Mouse (Mus musculus) megakaryocyte-erythroid progenitor cell, adult 5-6 weeks (primary cell): ENCODE measurements at regions not wholly inside any gene's neighbourhood (a gene's known extent, or its start where the extent isn't known, plus 50 kb on each side); places are given as distances from the start of the nearest gene placed in this dataset.

Experiments
- ATAC-seq: replicated peaks from 2 replicates; pipeline ENCODE4 v1.8.0; 2016; ENCODE audit warnings: mild to moderate bottlenecking, inconsistent platforms; ENCODE audit not compliant: severe bottlenecking, poor library complexity, low FRiP score, low TSS enrichment

GRCm38 (mm10) chr10:43707821-43708373 lies 129.8 kb downstream of the Cd24a start:
- no peak for ATAC-seq

GRCm38 (mm10) chr10:43709278-43710033 lies 131.4 kb downstream of the Cd24a start:
- no peak for ATAC-seq

- ATAC-seq = peak; percentile 86
Measured at GRCm38 (mm10) chr10:43710186-43710885, 132.3 kb downstream of the Cd24a start.

- ATAC-seq = no peak
Measured at GRCm38 (mm10) chr10:43710886-43711256, 132.8 kb downstream of the Cd24a start.

DNA sequence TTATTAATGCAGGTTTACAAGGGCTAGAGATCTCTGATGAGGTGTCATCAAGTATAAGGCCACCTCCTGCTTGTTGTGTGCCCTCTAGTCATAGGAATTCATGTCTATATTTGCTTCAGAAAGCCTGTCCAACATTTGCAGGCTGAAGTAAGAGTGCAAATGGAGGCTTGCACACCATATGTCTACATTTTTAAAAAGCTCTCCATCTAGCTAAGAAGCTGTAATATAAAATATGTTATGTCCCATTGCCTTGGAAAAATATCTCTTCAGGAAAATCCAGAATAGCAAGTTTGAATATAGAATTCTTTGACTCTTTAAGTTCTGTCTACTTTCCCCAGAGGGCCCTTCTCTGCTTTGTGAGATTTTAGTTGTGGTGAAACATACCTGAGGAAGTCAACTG lies 134.6 kb downstream of the Cd24a start:
- ATAC-seq = no peak

DNA sequence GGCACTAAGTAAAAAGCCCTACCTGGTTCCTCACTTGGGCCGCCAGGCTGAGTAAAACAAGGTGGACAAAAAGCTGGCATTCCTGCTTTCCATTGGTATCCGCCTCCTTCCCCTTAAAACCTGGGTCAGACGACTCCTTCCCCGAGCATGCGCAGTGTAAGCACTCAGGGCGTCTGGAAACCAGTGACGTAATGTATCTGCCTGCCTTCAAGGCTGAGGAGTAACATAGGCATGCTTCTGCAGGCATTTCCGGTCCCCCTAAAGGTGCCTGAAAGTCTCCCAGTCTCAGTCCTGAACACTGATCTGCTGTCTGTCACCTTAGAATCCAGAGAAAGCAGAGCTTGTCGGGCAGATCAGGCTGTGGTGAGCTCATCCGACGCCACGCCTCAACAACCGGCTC lies 140.7 kb downstream of the Cd24a start:
- no peak for ATAC-seq

DNA sequence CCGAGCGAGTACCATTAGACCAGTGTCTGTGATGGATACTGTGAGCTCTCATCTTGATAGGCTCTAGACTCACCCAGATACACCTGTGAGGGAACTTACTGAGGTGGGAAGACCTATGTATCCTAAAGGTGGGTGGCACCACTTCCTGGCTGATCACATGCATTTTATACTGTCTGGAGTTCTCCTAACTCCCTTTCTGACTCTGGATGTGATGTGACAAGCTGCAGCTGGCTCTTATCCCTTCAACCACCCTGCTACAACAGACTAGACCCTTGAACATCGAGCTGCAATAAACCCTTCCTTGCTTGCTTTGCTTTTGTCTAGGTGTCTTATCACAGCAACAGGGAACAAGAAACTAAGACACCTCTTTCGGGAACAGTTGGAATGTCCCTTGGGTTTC lies 143.3 kb downstream of the Cd24a start:
- no peak for ATAC-seq

GRCm38 (mm10) chr10:43722164-43722563 lies 144.1 kb downstream of the Cd24a start:
- ATAC-seq = no peak

GRCm38 (mm10) chr10:43722711-43723614 lies 144.9 kb downstream of the Cd24a start:
- peak; percentile 33; the same call in 1 of the 2 replicates for ATAC-seq

GRCm38 (mm10) chr10:43723615-43723937 lies 145.5 kb downstream of the Cd24a start:
- peak; percentile 32; the same call in 1 of the 2 replicates for ATAC-seq

DNA sequence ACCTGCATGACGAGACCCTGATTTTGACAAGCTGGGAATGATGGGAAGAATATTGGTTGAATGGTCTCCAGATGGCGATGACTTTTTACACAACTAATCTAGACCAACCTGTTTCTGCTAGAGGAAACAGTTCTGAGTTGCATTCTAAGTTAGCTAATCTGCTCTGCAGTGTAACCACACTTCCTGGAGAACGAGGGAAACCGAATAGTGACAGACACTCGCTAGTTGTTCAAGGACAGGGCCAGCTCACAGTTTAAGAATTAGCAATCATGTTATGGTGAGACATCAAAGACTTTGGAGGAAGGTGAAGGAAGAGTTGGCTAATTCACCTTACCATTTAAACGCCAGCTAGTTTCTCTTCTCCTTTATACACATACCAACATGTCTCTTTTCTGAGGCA lies 149.7 kb downstream of the Cd24a start:
- peak; percentile 62 for ATAC-seq

GRCm38 (mm10) chr10:43729184-43729583 lies 151.1 kb downstream of the Cd24a start:
- no peak for ATAC-seq

- no peak for ATAC-seq
Measured at GRCm38 (mm10) chr10:43733618-43734415, 155.7 kb downstream of the Cd24a start.

DNA sequence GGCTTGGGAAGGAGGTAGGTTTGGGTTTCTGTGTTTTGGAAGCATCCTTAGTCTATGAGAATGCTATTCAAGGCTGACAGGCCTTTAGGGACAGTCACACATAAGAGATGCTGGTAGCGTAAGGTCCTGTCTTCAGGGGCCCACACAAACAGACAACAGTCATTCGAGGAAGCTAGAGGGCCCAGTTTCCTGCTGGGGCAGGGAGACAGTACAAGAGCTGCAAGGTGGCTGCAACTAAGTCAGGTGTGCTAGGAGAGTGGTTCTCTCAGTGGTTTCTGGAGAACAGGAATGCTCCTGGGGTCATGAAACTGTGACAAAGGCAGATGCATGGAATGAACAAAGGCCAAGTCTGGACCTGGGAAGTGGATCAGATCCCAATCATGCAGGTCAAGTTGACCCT lies 161.1 kb downstream of the Cd24a start:
- ATAC-seq = no peak

GRCm38 (mm10) chr10:43739718-43740117 lies 161.6 kb downstream of the Cd24a start:
- ATAC-seq = no peak

GRCm38 (mm10) chr10:43740204-43740865 lies 161.2 kb downstream of the Qrsl1 start:
- peak; percentile 63 for ATAC-seq

GRCm38 (mm10) chr10:43741361-43742084 lies 160.0 kb downstream of the Qrsl1 start:
- no peak for ATAC-seq
